Mouse (Mus musculus) neutrophil, adult 5-6 weeks (primary cell): ENCODE measurements around the gene Crebl2. TPM values are rescaled to one million over a fixed set of nuclear protein-coding genes. Genes with fewer than 3 reads are reported as not detected.

Source experiments
- ATAC-seq: fragments of 151-379, 151-347 bp; 2 replicates; pipeline ENCODE4 v1.8.0; 2017; ENCODE audit warnings: mild to moderate bottlenecking, moderate TSS enrichment; ENCODE audit not compliant: insufficient number of reproducible peaks, poor library complexity, low FRiP score, severe bottlenecking; ENCODE audit errors: extremely low read depth
- total RNA-seq: library from RNA; stranded (forward); fragments of 200-1000 nt; gene quantifications from 2 replicates; pipeline ENCODE4 v1.2.3, GENCODE M21; 2017

Crebl2 gene
- total RNA-seq, 1 experiment from 2014 or later = 47.6 TPM

DNA sequence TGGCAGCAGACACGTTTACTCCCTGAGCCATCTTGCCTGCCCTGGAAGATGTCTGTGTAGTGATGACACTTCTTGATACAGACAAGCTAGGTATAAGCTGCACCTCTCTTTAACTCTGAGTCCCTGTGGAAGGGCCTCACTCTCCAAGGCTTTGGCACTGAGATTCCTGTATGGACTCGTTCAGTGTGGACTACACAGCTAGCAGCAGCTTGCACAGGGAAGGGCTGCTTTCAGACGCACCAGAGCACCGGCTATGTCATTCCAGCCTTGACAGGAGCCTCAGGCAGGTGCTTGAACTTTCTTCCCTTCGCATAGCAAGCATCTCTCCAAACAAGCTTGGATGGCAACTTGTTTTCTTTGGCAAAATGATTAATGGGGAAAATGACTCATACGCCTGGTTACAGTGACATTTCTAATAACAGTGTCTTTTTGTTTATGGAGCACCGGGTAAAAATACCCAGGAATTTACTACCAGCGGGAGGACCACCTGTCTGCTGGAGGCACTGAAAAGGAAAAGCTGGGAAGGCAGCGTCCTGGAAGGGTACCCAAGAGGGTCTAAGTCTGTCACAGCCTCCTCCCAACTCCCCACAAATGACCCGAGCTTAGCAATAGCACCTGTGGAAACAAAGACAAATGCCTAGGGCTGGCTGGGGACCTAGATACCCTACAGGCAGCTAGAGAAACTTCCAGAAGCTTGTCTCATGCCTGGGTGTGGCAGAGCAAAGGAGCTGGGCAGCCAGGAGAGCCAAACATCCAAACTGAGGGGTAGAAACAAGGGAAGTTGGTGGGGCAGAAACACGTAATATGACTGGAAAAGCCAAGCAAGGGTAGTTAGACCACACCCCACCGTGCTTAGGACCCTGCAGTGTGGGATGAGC lies 12.7 kb upstream of the Crebl2 start:
- no peak for ATAC-seq

DNA sequence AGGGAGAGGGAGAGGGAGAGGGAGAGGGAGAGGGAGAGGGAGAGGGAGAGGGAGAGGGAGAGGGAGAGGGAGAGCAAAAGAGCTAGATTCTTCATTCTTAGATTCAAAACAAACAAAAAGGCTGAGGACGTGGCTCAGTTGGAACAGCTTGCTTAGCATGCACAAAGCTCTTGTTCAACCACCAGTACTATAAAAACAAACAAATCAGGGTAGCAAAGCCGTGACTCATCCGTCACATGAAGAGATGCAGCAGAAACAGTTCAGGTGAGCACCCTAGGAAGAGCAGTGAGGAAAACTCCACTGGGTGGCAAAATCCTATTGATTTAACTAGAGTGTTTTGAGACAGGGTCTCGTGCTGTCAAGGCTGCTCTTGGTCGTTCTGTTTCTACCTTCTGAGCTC lies 10.2 kb upstream of the Crebl2 start:
- no peak for ATAC-seq

DNA sequence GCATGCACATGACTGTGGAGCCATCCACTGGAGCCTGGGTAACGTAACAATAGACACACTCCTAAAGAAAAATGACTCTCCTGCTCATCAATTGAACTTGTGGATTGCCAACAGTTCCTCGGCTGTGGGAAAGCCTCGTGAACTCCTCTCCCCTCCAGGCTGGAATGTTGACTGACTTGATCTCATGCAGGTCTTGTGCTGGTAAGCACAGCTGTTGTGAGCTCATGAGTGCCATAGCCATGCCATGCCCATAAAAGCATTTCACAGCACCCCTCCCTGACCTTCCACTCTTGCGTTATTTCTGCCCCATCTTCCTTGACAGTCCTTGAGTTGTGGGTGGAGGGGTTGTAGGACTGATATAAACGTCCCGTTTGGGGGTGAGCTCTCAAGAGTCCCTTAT lies 9.5 kb upstream of the Crebl2 start:
- no peak for ATAC-seq

DNA sequence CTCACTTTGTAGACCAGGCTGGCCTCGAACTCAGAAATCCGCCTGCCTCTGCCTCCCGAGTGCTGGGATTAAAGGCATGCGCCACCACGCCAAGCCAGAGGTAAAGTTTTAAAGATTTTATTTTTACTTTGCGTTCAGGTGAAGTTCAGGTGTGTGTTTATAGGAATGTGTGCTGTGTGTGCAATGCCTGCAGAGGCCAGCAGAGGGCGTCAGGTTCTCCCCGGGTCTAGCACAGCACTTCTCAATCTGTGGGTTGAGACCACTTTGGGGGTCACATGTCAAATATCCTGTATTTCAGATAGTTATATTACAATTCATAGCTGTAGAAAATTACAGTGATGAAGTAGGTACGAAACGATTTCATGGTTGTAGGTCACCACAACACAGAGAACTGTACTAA lies 7.1 kb upstream of the Crebl2 start:
- no peak for ATAC-seq

DNA sequence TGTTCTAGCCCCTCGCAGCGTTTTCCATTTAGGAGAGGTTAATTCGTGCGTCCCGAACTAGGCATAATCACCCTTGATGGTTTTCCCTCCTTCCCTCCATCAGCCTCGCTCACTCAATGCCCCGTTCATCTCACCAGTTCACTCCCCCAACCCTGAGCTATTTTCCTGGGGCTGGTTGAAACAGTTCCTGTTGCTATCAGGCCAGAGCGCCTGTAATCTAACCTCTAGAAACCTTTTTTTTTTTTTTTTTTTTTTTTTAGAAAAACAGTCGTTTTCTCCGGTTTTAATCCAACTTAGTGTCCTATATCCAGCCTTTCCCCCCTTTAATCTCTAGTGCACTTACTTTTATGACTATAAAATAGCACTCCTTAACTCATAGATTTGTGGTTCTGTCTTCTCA lies 822 bp downstream of the Crebl2 start:
- ATAC-seq = no peak

DNA sequence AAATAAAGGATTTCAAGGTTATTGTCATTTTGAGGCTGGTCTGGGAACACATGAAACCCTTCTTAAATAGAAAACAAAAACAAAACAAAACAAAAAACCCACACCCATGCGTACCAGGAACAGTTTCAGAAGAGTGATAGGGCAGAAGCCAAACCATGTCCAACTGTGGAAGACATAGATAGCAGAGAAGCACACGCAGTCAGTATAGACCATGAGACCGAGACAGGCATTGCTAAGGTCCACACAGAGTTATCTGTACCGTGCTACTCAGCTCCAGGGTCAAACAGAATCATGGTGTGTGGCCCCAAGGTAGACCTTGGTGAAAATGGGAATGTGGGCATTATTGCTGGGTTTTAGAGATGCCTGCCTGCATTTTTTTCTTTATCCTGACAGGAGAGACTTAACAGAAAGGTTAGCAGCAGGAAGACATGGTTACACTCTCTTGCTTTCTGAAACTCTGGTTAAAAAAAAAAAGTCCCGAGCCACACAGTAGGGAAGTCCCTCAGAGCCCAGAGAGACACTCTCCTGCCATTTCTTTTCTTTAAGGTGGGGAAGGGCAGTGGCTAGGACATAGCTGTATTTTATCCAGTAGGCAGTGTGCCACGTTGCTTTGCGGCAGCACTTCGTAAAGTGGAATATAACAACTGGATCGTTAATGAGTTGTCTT lies 4.8 kb downstream of the Crebl2 start:
- ATAC-seq = no peak

DNA sequence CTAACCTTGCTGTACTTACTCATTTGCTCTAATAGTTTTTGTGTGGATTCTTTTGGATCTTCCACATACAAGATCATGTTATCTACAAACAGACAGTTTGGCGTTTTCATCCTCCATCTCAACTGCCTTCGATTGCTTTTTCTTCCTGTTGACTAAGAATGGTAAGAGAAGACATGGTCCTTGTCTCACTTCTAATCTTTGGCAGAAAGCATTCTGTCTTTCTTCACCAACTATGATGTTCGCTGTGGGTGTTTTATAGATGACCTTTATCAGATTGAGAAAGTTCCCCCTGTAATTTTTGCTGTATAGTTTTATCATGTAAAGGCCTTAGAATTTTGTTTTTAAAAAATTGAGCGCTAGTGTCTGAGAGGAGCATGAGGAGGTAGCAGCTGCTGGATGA lies 8.2 kb downstream of the Crebl2 start:
- ATAC-seq = no peak

DNA sequence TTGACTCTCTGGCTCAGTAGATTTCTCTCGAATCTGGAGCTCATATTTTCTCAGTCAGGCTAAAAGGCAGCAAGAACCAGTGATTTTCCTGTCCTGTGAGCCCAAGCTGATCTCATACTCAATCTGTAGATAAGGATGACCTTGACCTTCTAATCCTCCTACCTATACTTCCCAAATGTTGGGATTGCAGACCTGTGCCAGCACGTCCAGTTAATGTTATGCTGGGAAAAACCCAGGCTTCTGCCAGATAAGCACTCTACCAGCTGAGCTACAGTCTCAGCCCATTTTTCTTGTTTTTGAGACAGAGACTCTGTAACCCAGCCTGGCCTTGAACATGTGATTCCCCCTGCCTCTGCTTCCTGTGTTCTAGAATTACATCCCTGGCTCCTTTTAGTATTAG lies 10.4 kb downstream of the Crebl2 start:
- no peak for ATAC-seq

DNA sequence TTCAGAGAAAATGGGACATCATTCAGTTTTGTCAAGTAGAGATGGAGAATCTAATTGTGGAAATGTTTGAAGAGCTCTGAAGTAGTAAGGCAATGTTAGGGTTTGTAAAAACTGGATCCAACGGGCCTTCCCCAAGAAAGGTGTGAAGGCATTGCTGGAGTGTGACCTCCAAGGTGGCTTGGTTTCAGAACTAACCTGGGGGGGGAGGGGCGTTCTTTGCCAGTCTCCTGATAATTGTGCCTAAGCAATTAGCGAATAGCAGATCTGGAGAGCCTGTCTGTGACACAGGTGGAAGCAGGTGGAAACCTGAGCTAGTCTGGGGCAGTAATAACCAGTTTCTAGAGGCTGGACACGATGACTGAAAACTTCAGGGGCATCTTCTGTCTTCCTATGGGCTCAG lies 15.8 kb downstream of the Crebl2 start:
- no peak for ATAC-seq

DNA sequence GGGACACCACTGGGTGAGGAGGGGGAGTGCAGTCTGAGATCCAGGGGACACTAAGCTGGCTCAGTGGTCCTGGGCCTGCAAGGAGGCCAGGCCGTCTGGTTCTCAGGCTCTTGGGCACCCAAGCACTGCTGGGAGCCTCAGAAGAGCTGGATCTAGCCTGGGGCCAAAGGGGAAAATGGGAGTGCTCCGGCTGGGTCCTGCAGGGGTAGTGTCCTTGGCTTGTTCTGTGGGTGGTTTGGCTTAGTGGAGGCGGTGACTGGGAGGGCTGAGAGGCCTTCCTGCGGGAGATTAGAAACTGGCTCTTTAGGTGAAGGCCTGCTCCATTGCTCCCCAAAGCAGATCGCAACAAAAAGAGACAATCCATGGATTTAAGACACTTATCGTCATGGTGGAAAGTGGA lies 16.4 kb downstream of the Crebl2 start:
- ATAC-seq = no peak

DNA sequence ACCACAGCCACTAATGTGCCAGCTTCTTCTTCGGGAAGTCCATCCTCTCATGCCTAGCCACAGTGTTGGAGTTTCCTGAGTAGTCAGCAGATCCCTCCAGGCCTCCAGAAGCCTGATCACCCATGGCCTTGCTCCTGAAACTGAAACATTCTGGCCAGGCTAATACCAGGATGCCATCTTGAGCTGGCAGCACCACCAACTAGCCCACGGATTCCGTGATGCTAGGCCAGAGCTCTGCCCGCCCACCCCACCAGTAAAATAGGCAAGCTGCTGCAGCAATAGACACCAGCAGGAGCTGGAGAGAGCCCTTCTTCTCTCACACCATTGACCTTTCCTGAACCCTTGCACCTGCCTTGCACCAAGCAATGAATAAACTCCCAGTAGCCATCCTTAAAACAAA lies 17.6 kb downstream of the Crebl2 start:
- ATAC-seq = no peak

DNA sequence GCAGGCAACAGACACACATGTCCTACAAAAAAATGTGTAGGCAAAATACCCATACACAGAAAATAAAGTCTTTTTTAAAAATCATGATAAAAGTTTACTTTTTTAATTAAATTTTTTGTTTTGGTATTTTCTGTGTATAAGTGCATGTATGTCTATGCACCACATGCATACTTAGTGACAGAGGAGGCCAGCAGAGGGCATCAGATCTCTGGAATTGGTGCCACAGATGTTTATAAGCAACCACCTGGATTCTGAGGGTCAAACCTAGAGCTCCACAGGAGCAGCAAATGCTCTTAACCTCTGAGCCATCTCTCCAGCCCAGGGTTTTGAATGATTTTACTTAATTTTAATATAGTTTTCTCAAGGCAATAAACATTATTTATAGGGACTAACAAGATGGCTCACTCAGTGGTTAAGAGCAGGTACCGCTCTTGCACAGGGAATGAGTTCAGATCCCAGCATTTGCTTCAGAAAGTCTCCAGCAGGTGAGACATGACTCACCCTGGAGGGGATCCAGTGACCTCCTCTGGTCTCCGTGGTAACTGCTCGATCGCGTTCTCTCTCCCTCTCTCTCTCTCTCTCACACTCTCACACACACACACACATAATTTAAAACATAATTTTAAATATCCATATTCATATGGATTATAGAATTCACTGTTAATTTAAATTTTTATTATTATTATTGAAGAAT lies 18.4 kb downstream of the Crebl2 start:
- ATAC-seq = 0 out of 2 replicates have a peak, but pooled peaks have one; percentile 41

DNA sequence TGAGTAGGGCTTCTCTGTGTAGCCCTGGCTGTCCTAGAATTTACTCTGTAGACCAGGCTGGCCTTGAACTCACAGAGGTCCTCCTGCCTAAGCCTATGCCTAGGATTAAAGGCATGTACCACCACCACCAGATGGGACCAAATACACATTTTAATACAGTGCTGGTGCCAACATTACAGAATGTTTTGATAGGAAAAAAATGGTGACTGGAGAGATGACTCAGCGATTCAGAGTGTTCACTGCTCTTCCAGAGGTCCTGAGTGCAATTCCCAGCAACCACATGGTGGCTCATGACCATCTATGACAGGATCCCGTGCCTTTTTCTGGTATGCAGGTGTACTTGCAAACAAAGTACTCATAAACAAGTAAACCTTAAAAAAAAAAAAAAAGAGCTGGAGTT lies 19.5 kb downstream of the Crebl2 start:
- no peak for ATAC-seq

DNA sequence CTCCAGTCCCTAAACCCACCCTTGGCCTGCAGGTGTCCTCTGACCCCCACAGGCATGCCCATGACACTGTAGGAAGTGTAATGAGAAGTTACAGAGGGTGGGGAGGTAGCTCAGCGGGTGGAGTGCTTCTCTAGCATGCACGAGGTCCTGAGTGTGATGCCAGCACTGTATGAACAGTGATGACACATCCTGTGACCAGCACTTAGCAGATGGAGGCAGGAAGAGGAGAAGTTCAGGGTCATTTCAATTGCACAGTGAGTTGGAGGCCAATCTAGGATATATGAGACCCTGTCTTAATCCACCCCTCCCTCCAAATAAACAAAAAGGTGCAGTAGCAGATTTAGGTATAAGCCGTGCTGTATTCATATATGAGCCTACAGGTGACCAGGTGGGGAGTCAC lies 20.0 kb downstream of the Crebl2 start:
- no peak for ATAC-seq

DNA sequence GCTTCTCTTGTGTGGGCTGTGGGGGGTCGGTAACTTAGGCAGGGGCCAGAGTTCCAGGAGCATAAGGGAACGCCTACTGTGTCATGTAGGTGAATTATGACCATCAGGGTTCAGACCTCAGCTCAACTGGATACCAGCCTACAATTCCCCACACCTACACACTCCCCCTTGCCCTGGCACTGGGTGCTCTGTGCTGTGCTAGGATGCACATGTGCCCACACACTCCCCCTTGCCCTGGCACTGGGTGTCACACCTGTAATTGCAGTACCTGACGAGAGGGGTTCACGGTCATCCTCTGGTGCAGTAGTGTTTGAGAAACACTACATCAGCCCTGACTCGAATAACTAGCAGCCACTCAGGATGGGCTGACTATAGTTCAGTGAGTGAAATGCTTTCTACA lies 24.8 kb downstream of the Crebl2 start:
- no peak for ATAC-seq

DNA sequence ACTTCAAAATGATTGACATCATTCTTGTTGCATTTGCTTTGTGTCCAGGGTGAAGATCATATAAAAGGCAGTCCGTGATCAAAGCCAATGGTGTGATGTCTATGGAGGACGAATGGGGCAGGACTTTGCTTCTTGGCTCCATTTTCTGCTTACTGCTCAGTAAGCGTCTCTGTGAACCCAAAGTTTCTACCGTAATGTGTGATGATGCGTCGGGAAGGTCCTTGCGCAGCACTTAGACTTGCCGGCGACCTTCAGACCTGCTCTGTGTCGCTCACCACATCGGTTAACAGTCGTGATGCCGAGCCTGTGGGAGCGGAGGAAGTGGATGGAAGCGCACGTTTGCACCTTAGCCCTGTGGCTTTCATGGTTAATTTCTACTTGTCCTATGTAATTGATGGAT lies 26.0 kb downstream of the Crebl2 start:
- ATAC-seq = no peak

DNA sequence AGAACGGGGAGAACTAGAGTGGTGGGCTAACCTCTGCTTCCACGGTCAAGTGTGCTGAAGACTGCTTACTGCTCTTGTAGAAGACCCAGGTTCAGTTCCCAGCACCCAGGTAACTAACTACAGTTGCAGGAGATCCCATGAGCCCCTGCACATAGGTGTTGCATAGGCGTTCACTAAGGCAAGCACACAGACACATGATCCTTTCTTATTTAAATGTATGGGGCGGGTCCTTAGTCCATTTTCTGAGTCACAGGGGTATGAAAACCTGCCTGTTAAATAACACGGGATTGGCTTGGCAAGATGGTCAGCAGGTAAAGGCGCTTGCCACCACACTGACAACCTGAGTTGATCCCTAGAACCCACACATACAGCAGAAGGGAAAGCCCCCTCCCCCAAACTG lies 29.1 kb downstream of the Crebl2 start:
- ATAC-seq = no peak

DNA sequence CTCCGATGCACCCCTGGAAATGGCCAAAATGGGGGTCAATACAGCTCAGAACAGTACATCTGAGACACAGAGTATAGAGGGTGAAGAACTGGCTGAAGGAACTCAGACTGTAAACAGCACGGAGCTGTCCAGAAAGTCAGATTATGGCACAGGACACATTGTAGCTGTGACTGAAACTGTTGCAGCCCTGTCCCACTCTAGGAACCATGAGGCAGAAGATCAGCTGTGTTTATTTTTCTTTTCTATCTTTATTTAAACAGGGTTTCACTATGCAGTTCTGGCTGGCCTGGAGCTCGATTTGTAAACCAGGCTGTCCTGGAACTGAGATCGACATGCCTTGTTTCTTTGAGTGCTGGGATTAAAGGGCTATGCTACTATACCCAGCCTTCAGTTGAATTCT lies 30.3 kb downstream of the Crebl2 start:
- no peak for ATAC-seq

DNA sequence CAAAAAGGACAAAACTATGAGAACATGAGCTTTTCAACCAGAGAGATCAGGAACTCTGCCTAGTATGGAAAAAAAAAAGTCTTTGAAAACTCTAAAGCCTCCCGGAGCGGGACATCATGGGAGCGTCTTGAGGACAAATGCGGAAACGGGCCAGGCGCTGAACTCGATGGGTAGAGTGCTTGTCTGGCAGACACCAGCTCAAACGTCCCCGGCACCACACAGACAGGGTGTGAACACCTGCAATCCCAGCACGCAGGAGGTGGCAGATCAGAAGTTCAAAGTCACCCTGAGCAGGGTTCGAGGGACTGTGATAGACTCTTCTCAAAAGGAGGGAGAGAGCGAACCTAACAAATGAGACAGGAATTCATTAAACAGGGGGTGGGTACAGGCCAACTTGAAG lies 31.4 kb downstream of the Crebl2 start:
- ATAC-seq = no peak

DNA sequence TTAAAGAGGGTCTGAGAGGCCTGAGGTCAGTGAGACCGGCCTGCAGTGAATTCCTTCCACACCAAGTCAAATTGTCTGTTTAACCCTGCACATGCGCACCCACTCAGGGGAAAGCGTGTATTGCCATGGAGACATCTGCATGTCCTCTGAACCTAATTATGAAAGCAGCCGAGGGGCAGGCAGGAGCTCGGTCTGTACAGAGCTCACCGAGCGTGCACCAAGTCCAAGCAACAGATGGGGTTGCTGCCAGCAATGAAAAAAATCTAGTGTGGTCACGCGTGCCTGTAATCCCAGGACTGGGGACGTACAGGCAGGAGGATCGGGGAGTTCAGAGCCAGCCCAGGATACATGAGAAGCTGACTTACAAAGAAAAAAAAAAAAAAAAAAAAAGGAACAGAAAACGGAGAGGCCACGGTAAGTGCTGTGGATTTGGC lies 32.7 kb downstream of the Crebl2 start:
- no peak for ATAC-seq
